In genomic region chr17:49605397-49605796, GRCm38 (mm10) we compare ENCODE assay signal across 21 mouse cellular contexts. TPM values are rescaled to one million over a fixed set of nuclear protein-coding genes. Genes with fewer than 3 reads are reported as not detected.
"Had no signal": no experiment of that assay in that cellular context is flagged by ENCODE, and none has a peak within 500 bp of the region (broad histone marks: within the 10 kb centered on the region; RNA-seq: fewer than 3 reads in every experiment).

No protein-coding gene starts in this region.

- H3K27me3 ChIP-seq: limb, embryonic 12.5 days; limb, embryonic 15.5 days; midbrain, embryonic 15.5 days; neural tube, embryonic 12.5 days; neural tube, embryonic 15.5 days had no signal

- DNase-seq: kidney, adult 8-10 months; kidney, postnatal 10 days; kidney, postnatal 36 days; left cerebral cortex, postnatal 4 days; liver, postnatal 0 days; lung, embryonic 14.5 days; right cerebral cortex, adult 18-20 months; right cerebral cortex, postnatal 14 days; right cerebral cortex, postnatal 4 days; thymus, postnatal 25 days had no signal

- ATAC-seq: liver, postnatal 0 days; lung, postnatal 0 days; midbrain, embryonic 15.5 days had no signal

- H3K4me3 ChIP-seq: kidney, embryonic 15.5 days; limb, embryonic 12.5 days; limb, embryonic 15.5 days; midbrain, embryonic 12.5 days; midbrain, embryonic 15.5 days; neural tube, embryonic 12.5 days; neural tube, embryonic 15.5 days had no signal

- H3K27ac ChIP-seq: kidney, embryonic 15.5 days; limb, embryonic 12.5 days; limb, embryonic 15.5 days; liver, embryonic 14.5 days; macrophage; midbrain, embryonic 12.5 days; midbrain, embryonic 15.5 days; neural tube, embryonic 12.5 days; neural tube, embryonic 15.5 days had no signal

RNA-seq across cellular contexts. Expression of gene Kif6, which starts 9.5 kb away (rescaled TPM):
- total RNA-seq: megakaryocyte, adult 5-6 weeks had no signal
- polyA plus RNA-seq: liver, postnatal 0 days; macrophage had no signal
